Mouse (Mus musculus): ENCODE measurements around the gene Plvap. TPM values are rescaled to one million over a fixed set of nuclear protein-coding genes. Genes with fewer than 3 reads are reported as not detected.

Plvap gene
- polyA plus RNA-seq, 2 experiments from 2014 or later, result not detected

DNA sequence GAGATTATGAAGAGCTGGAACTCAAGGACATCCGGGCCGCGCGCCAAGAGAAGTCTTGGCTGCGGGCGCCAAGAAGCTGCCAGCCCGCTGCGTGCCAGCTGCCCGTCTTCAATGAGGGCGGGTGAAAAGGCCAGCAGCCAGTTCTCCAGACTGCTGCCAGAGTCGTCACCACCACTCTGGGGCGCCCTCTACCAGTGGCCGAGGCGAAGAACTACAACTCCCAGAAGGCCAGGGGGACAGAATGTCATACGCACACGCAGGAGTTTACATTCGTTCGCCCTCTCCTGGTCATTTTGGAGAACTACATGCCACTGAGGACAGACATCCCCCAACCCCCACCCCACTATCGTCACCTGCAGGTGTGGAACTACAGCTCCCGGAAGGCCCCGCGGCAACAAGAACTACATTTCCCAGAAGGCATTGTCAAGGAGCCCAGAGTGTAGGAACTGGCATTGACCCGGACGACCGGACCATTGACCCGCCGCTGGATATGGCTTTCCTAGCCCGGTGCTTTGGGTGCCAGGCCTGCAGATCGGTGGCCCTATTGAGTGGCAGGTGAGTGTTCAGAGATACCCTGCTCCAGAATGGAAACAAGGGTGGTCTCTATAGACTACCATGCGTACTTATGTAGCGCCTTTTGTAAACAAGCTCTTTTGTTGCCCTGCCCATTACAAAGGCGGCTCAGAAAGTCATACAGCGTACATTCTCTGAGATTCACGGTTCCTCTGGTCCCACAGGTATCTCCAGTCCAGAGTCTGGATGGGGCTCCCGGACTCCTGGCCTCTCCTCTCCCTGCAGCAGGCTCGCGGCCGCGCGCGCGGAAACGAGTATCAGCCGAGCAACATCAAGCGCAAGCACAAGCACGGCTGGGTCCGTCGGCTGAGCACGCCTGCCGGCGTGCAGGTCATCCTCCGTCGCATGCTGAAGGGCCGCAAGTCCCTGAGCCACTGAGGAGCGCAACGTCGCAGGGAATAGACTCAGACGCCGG lies 46.7 kb downstream of the Plvap start, which contains the start of gene Mrpl34:
TSS of gene Mrpl34 (plus strand) at position 447 of the 988 bp plus-strand sequence.
- ATAC-seq, result peak; percentile 50

DNA sequence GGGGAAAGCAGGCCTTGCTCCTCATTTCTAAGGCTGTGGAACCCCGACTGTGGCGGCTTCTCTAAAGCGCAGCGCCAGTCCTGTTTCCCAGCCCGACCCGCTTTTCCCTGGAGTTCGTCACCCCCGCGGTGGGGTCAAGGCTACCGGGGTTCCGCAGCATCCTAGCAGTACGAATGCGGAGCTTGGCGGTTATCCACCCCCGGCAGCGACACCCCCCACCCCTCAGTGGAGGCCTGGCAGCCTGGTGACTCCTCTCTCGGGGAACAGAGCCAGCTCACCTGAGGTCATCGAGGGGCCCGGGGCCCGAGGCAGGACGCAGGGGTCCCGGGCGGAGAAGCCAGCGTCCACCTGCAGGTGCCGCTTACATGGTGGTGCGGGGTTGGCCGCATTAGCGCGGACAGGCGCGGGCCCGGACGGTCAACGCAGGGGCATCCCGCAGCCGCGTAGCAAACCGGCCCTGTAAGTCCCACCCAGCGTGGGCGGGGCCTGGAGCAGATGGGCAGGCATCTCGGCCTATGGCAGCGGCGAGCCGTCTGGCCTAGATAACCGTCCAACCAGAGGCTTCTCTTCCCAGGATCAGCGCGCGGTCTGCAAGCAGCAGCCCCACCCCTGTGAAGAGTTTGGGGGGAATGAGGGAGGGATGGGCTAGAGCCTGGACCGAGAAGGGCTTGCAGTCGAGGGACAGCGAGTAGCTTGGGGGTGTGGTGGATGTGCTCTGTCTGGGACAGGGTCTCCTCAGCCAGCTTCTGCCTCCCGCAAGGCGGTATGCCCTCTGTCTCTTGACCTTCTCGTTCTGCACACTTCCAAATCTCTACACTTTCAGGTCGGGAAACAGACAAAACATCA lies 48.1 kb downstream of the Plvap start, which contains the start of gene Abhd8:
TSS of gene Abhd8 (minus strand) at position 468 of the 846 bp plus-strand sequence.
- ATAC-seq, result peak; percentile 33

DNA sequence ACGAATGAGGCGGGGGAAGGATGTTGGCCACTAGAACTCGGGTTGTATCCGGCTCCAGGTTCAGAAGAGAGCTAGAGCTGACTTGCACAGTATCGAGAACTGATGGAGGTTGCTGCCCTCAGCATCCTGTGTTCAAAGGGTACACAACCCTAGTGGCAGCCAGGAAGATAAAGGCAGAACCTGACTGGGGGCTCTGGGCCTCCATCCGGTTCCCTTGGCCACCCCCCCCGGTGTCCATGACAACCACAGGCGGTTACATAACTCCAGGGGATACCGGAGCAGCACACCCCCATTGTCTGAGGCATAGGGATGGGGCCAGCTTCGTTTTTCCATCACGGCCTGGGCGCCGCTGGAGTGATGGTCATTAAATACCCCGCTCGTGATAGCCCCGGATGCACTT lies 48.8 kb downstream of the Plvap start:
- peak; percentile 88 for ATAC-seq

DNA sequence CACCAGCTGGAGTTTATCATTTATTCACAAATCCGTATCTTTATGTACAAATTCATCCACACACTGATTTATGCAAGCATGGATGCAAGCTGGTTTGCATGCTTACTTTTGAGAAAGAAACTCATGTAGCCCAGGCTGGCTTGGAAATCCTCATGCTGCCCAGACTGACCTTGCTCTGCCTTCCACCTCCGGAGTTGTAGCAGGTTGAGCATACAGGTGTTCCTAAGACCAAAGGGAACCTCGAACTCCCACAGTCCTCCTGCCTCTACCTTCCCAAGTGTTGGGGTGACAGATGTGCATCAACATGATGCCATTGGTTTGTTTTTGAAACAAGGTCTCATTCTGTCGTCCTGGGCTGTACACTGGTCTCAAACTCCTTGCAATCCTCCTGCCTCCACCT lies 49.4 kb downstream of the Plvap start:
- no peak for ATAC-seq

DNA sequence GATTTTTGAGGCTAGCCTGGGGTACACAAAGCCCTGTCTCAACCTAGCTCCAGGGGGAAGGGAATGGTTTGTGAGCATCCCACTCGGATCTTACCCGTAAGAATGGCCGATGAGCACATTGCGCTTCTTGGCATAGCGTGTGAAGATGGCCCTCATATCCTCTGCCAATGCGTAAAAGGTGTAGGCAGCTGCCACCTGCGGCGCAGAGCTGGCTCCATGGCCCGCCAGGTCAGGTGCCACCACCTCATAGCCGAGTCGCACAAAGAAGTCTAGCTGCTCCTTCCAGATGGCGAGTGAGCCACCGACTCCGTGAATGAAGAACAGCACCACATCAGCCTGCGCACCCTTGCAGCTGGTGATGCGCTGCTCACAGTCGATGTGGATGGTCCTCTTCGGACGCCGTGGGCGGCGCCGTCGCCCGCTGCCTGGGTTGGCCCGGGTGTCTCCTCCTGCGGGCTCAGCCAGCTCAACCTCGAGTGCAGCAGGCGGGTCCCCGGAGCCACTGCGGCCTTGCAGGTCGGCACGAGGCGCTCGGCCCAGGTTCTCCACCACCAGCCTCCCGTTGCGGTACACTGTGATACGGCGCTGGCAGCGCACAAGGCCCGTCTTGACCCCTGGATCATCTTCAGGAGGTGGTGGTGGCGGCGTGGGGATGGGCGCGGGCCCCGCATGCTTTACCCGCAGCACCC lies 50.3 kb downstream of the Plvap start:
- ATAC-seq, result no peak

DNA sequence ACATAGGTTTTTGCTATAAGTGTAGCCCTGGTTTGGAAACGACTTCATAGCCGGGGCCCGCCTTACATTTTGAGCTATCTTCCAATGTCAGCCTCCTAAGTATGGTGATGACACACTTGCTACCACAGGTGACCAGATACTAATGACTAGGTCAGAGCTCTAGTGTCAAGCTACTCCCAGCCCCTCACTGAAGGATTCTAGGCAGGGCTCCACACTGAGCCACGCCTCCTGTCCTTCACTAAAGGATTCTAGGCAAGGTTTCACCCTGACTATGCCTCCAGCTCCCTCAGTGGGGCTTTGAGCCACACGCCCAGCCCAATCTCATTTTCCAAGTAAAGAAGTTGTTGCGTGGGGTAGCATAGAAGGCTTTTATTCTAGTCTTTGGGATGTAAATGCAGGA lies 50.8 kb downstream of the Plvap start:
- ATAC-seq, result no peak

DNA sequence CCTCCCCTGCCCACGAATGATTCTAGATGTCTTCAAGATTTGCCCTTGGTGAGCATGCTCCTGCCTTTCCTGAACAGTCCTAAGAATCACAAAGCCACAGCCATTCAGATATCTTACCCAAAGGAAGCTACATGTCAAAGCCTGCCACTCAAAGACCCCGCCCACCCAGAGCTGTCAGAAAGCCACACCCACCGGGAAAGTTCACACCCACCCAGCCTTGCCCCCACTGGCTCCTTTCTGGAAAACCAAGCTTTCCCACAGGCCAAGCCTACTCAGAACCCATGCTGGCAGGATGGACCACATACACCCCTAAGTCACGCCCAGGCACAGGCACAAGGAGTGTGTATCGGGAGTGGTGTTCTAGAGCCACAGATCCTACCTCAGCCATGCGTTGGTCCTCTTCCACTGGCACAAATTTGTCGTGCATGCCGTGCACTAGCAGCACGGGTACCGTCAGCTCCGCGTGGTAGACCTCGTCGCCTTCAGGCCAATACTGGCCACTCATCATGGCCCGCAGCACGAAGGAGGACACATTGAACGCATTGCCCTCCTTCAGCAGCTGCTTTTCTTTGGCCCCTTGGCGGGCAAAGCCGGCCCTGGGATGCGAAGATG lies 53.8 kb downstream of the Plvap start:
- ATAC-seq, result no peak

DNA sequence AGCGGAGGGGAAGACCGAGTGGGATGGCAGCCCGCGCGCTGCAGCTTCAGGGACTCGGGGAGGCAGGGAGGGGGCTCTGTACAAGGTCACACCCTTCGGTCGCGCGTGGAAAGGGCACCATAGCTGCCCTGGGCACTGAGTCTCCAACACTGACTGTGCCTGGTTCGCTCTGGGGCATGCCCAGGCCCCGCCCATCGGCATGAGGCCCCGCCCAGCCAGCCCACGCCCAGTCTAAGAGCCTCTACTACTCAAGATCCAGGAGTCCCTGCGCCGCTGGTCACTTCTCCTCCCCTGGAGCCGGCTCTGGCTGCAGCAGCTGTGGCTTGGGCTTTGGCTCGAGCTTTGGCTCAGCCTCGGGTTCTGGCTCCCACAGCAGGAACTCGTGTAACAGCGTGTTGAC lies 54.6 kb downstream of the Plvap start:
- no peak for ATAC-seq

DNA sequence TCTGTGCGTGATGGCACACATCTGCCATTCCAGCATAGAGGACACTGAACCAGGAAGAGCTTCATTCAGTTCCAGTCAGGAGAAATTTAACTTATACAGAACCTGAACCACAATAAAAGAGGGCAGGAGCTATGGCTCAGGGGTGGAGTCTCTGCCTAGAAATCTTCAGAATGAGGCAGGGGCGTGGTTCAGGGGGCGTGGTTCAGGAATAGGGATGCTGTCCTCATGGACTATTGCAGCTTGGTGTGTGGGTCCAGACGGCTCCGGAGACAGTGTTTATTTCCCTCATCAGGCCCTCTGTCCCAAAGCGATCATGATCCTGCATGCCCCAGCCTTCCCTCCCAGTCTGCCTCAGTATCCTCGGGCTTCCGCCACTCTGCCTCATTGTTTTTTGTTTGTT lies 56.9 kb downstream of the Plvap start:
- ATAC-seq, result no peak

DNA sequence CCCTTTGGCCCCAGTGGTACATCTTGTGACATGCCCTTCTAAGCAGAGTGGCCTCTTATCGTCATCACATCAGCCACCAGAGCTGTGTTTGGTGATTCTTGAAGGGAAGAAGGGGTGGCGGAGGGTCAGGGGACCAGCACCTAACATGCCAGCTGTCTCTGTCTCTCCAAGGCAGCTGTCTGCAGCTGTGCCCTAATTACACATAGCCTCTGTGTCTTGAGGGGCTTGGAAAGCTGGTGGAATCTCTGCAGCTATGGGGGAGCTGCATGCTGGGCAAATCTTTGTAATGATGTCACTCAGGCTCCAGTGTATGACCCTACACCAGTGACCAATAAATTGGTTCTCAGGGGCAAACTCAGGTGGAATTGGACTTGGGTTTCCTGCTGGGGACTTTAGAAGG lies 58.9 kb downstream of the Plvap start:
- ATAC-seq, result no peak

DNA sequence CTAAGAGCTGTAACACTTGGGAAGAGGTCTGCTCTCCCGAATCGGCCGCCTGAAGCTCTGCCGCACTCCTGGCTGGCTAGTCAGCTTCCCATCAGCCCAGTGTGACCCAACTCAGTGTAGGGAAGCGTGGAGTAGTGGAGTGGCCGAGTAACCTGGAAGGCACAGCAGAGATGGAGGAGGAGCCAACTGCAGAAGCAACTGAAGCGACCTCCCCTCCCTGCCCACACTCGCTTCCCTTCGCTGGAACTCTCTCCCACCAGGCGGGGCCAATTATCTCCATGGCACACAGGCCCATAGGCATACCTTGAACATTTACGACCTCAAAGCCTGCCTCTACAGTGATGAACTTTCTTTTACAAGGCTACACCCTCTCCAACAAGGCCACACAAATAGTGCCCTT lies 59.8 kb downstream of the Plvap start:
- ATAC-seq, result no peak

DNA sequence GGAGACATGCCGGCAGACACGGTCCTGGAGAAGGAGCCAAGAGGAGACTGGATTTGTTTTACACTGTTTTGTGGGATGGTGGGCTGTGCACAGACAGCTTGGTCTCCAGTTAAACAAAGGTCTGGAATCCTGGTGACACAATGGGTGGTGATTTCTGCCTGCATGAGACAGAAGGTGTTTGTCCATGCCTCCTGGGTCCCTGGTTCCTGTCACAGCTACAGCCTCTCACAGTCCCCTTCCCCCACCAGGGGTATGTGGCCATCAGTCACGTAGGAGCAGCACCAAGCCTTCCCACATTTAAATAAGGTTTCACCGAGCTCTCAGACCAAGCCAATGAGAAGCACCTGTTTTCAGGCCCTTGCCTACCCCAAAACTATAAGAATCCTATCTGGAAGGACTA lies 60.2 kb downstream of the Plvap start:
- no peak for ATAC-seq

Other genes with a start within 250 kb of the Plvap start
- gene Myo9b, start 239.0 kb downstream of the Plvap start, polyA plus RNA-seq (2017; shearing (Covaris generic)), result 10 to 100 TPM; 18.3 to 18.5 TPM
- gene Haus8, start 238.8 kb downstream of the Plvap start, polyA plus RNA-seq (2017; shearing (Covaris generic)), result 10 to 100 TPM; 27.3 to 35.0 TPM
- gene Use1, start 144.9 kb downstream of the Plvap start, polyA plus RNA-seq (2017; shearing (Covaris generic)), result 100 to 1,000 TPM; 302 to 322 TPM
- gene Ocel1, start 140.5 kb downstream of the Plvap start, polyA plus RNA-seq (2017; shearing (Covaris generic)), result 1 to 10 TPM; 3.7 to 4.9 TPM
- under 1 TPM in 1 of 2 experiments, not detected in 1; 0.45 TPM for gene Nr2f6, start 129.8 kb downstream of the Plvap start, polyA plus RNA-seq (2017; shearing (Covaris generic))
- under 1 TPM in 1 of 2 experiments, not detected in 1; 0.28 TPM for gene Ushbp1, start 116.0 kb downstream of the Plvap start, polyA plus RNA-seq (2017; shearing (Covaris generic))
- gene Babam1, start 114.9 kb downstream of the Plvap start, polyA plus RNA-seq (2017; shearing (Covaris generic)), result 10 to 100 TPM; 59.2 to 67.9 TPM
- gene Ankle1, start 105.7 kb downstream of the Plvap start, polyA plus RNA-seq (2017; shearing (Covaris generic)), result 1 to 10 TPM; 1.7 to 2.4 TPM
- gene Abhd8, start 48.1 kb downstream of the Plvap start, polyA plus RNA-seq (2017; shearing (Covaris generic)), result 10 to 100 TPM; 24.7 to 29.0 TPM
- gene Mrpl34, start 46.8 kb downstream of the Plvap start, polyA plus RNA-seq (2017; shearing (Covaris generic)), result 100 to 1,000 TPM in 1 of 2 experiments, 10 to 100 TPM in 1; 70.3 to 101 TPM
- 10 to 100 TPM; 26.8 to 30.6 TPM for gene Dda1, start 42.6 kb downstream of the Plvap start, polyA plus RNA-seq (2017; shearing (Covaris generic))
- under 1 TPM in 1 of 2 experiments, not detected in 1; 0.24 TPM for gene Ano8, start 25.8 kb downstream of the Plvap start, polyA plus RNA-seq (2017; shearing (Covaris generic))
- gene Gtpbp3, start 23.6 kb downstream of the Plvap start, polyA plus RNA-seq (2017; shearing (Covaris generic)), result 1 to 10 TPM; 3.9 to 5.1 TPM
- gene Ccdc194, start 14.0 kb upstream of the Plvap start, polyA plus RNA-seq (2017; shearing (Covaris generic)), result not detected
- gene Bst2, start 25.7 kb upstream of the Plvap start, polyA plus RNA-seq (2017; shearing (Covaris generic)), result 100 to 1,000 TPM in 1 of 2 experiments, 10 to 100 TPM in 1; 40.2 to 113 TPM
- 10 to 100 TPM; 59.3 to 71.7 TPM for gene Mvb12a, start 31.2 kb upstream of the Plvap start, polyA plus RNA-seq (2017; shearing (Covaris generic))
- gene Tmem221, start 47.1 kb upstream of the Plvap start, polyA plus RNA-seq (2017; shearing (Covaris generic)), result 1 to 10 TPM in 1 of 2 experiments, under 1 TPM in 1; 0.99 to 1.7 TPM
- gene Nxnl1, start 54.8 kb upstream of the Plvap start, polyA plus RNA-seq (2017; shearing (Covaris generic)), result under 1 TPM in 1 of 2 experiments, not detected in 1; 0.15 TPM
- 1 to 10 TPM; 4.4 to 8.9 TPM for gene Slc27a1, start 57.1 kb upstream of the Plvap start, polyA plus RNA-seq (2017; shearing (Covaris generic))
- 10 to 100 TPM; 77.4 to 87.4 TPM for gene Pgls, start 80.4 kb upstream of the Plvap start, polyA plus RNA-seq (2017; shearing (Covaris generic))
- gene Fam129c, start 85.9 kb upstream of the Plvap start, polyA plus RNA-seq (2017; shearing (Covaris generic)), result 1 to 10 TPM; 1.9 to 3.9 TPM
- gene Colgalt1, start 99.2 kb upstream of the Plvap start, polyA plus RNA-seq (2017; shearing (Covaris generic)), result 10 to 100 TPM; 10.5 to 11.4 TPM
- gene Unc13a, start 160.0 kb upstream of the Plvap start, polyA plus RNA-seq (2017; shearing (Covaris generic)), result under 1 TPM; 0.37 to 0.93 TPM
- gene Jak3, start 164.5 kb upstream of the Plvap start, polyA plus RNA-seq (2017; shearing (Covaris generic)), result 10 to 100 TPM; 18.6 to 41.7 TPM
- 10 to 100 TPM; 16.4 to 23.9 TPM for gene Insl3, start 177.5 kb upstream of the Plvap start, polyA plus RNA-seq (2017; shearing (Covaris generic))
- 1 to 10 TPM; 3.3 to 3.8 TPM for gene B3gnt3, start 190.0 kb upstream of the Plvap start, polyA plus RNA-seq (2017; shearing (Covaris generic))
- gene Fcho1, start 214.0 kb upstream of the Plvap start, polyA plus RNA-seq (2017; shearing (Covaris generic)), result 10 to 100 TPM; 55.0 to 72.9 TPM